Mouse (Mus musculus) heart, embryonic 15.5 days (tissue): ENCODE measurements around the gene Slc22a4. TPM values are rescaled to one million over a fixed set of nuclear protein-coding genes. Genes with fewer than 3 reads are reported as not detected.
A peak's percentile ranks its signal among the peaks of the same experiment; 100 is the strongest.

ENCODE experiments used
- ATAC-seq: fragments of 200-750 bp; cut with Nextera tagmentation; replicated peaks from 2 replicates; pipeline ENCODE4 v1.8.0; 2017; ENCODE audit warnings: low read depth, moderate TSS enrichment; ENCODE audit not compliant: insufficient number of reproducible peaks, insufficient read depth, low FRiP score
- H3K27ac ChIP-seq: fragments of 300-500 bp; sonication (generic); 2 replicates; pipeline ENCODE4 v1.5.1; 2015; ENCODE audit warnings: mild to moderate bottlenecking, inconsistent platforms
- H3K27me3 ChIP-seq: fragments of 300-500 bp; sonication (generic); 2 replicates; pipeline ENCODE4 v1.6.1; 2015; ENCODE audit warnings: inconsistent platforms
- H3K36me3 ChIP-seq: fragments of 300-500 bp; sonication (generic); 2 replicates; pipeline ENCODE4 v1.6.1; 2015; ENCODE audit warnings: mild to moderate bottlenecking, inconsistent platforms
- H3K4me1 ChIP-seq: fragments of 300-500 bp; sonication (generic); replicated peaks from 2 replicates; pipeline ENCODE4 v1.6.1; 2015; ENCODE audit warnings: inconsistent platforms
- H3K4me2 ChIP-seq: fragments of 300-500 bp; sonication (generic); 2 replicates; pipeline ENCODE4 v1.6.1; 2015; ENCODE audit warnings: inconsistent platforms, mild to moderate bottlenecking, moderate library complexity
- H3K4me3 ChIP-seq: fragments of 300-500 bp; sonication (generic); 2 replicates; pipeline ENCODE4 v1.5.1; 2015; ENCODE audit warnings: mild to moderate bottlenecking, inconsistent platforms
- H3K9ac ChIP-seq: fragments of 300-500 bp; sonication (generic); 2 replicates; pipeline ENCODE4 v1.6.1; 2015; ENCODE audit warnings: mild to moderate bottlenecking, inconsistent platforms
- H3K9me3 ChIP-seq: fragments of 300-500 bp; sonication (generic); replicated peaks from 2 replicates; pipeline ENCODE4 v1.6.1; 2016; ENCODE audit warnings: inconsistent platforms
- WGBS: fragments of 180-500 bp; shearing (Covaris S2); methylation state at CpG from one replicate; pipeline ENCODE4 v1.1.7; 2015; ENCODE audit warnings: mixed read lengths; 5-methylcytosine and 5-hydroxymethylcytosine counted together
- polyA plus RNA-seq: library from polyadenylated mRNA; unstranded; fragments of >200 nt; fragmentation: Nextera tagmentation; extraction: Ambion mirVana; gene quantifications from 2 replicates; pipeline ENCODE4 v1.2.1, GENCODE M21; 2015

Gene Slc22a4
- polyA plus RNA-seq = 0.83 and 1.1 TPM in 2 replicates

- Histone ChIP-seq H3K4me2 (peak within 1 kb of the TSS; percentile 93), H3K9me3 (no peaks in the 10 kb centered on the region), H3K9ac (peak within 1 kb of the TSS; percentile 56), H3K4me3 (peak within 1 kb of the TSS; percentile 55), H3K27me3 (peaks cover 25% of the 10 kb centered on the region; the same call in 1 of the 2 replicates), H3K27ac (no peak within 1 kb of the TSS), H3K4me1 (peaks cover 19% of the 10 kb centered on the region), H3K36me3 (no peaks in the 10 kb centered on the region)
- WGBS = 3% methylated on average over 61 of the region's 61 CpGs
- ATAC-seq = peak; percentile 84
These were observed at the start of gene Slc22a4 for GRCm38 (mm10) chr11:54028044-54028951. Gene Slc22a4, minus strand, starts transcription at chr11:54028090.

- 91% methylated on average over 1 of the region's 1 CpGs for WGBS
- peaks cover 20% of the 10 kb centered on the region for H3K4me1 ChIP-seq
These were observed 48.2 kb upstream of the Slc22a4 start for GRCm38 (mm10) chr11:54076101-54076500.

GRCm38 (mm10) chr11:54075353-54075752, 47.5 kb upstream of the Slc22a4 start:
- Histone ChIP-seq H3K4me2 (no peak overlapping the region), H3K4me1 (peaks cover 20% of the 10 kb centered on the region), H3K4me3 (no peak overlapping the region), H3K27ac (no peak overlapping the region), H3K9me3 (no peaks in the 10 kb centered on the region), H3K36me3 (no peaks in the 10 kb centered on the region), H3K27me3 (peaks cover 23% of the 10 kb centered on the region), H3K9ac (no peak overlapping the region)
- 78% methylated on average over 6 of the region's 6 CpGs for WGBS
- ATAC-seq = no peak

More at GRCm38 (mm10) chr11:54076101-54076500, 48.2 kb upstream of the Slc22a4 start:
- Histone ChIP-seq H3K27ac (no peak overlapping the region), H3K27me3 (peaks cover 17% of the 10 kb centered on the region), H3K4me3 (no peak overlapping the region), H3K9ac (no peak overlapping the region), H3K4me2 (no peak overlapping the region), H3K36me3 (no peaks in the 10 kb centered on the region), H3K9me3 (no peaks in the 10 kb centered on the region)
- ATAC-seq = no peak

GRCm38 (mm10) chr11:54073291-54073690, 45.4 kb upstream of the Slc22a4 start:
- Histone ChIP-seq H3K9me3 (no peaks in the 10 kb centered on the region), H3K27me3 (peaks cover 36% of the 10 kb centered on the region), H3K27ac (no peak overlapping the region), H3K4me1 (peaks cover 30% of the 10 kb centered on the region), H3K4me3 (no peak overlapping the region), H3K36me3 (no peaks in the 10 kb centered on the region), H3K9ac (no peak overlapping the region), H3K4me2 (no peak overlapping the region)
- WGBS = 46% methylated on average over 4 of the region's 4 CpGs
- no peak for ATAC-seq

- Histone ChIP-seq H3K27ac (no peak overlapping the region), H3K4me2 (no peak overlapping the region), H3K9me3 (no peaks in the 10 kb centered on the region), H3K9ac (no peak overlapping the region), H3K4me3 (no peak overlapping the region), H3K27me3 (peaks cover 46% of the 10 kb centered on the region), H3K4me1 (peaks cover 44% of the 10 kb centered on the region), H3K36me3 (no peaks in the 10 kb centered on the region)
- no peak for ATAC-seq
- 77% methylated on average over 5 of the region's 5 CpGs for WGBS
These were observed 44.0 kb upstream of the Slc22a4 start for GRCm38 (mm10) chr11:54071726-54072445.

- Histone ChIP-seq H3K9ac (peak within 1 kb of the TSS; percentile 53), H3K36me3 (no peaks in the 10 kb centered on the region), H3K9me3 (no peaks in the 10 kb centered on the region), H3K4me2 (peak within 1 kb of the TSS; percentile 83), H3K27ac (no peak within 1 kb of the TSS), H3K4me3 (peak within 1 kb of the TSS; percentile 54), H3K4me1 (peaks cover 72% of the 10 kb centered on the region), H3K27me3 (peaks cover 61% of the 10 kb centered on the region)
- WGBS = 3% methylated on average over 39 of the region's 61 CpGs
- peak; percentile 20; the same call in 1 of the 2 replicates for ATAC-seq
These were observed 40.9 kb upstream of the Slc22a4 start, which contains the start of gene Pdlim4 for GRCm38 (mm10) chr11:54068520-54069371. Gene Pdlim4, minus strand, starts transcription at chr11:54069014.

- Histone ChIP-seq H3K4me1 (peaks cover 70% of the 10 kb centered on the region), H3K9ac (peak overlapping the region; percentile 53; the same call in 1 of the 2 replicates), H3K4me3 (peak overlapping the region; percentile 54), H3K27me3 (peaks cover 61% of the 10 kb centered on the region), H3K4me2 (peak overlapping the region; percentile 83), H3K9me3 (no peaks in the 10 kb centered on the region), H3K36me3 (no peaks in the 10 kb centered on the region), H3K27ac (no peak overlapping the region)
- ATAC-seq = no peak
- WGBS = 35% methylated on average over 4 of the region's 4 CpGs
These were observed 40.2 kb upstream of the Slc22a4 start for GRCm38 (mm10) chr11:54067996-54068519.

- ATAC-seq = no peak
- 37% methylated on average over 12 of the region's 12 CpGs for WGBS
- H3K4me2 ChIP-seq = peak overlapping the region; percentile 83
- peaks cover 61% of the 10 kb centered on the region for H3K27me3 ChIP-seq
- peaks cover 70% of the 10 kb centered on the region for H3K4me1 ChIP-seq
- no peak overlapping the region for H3K27ac ChIP-seq
- peak overlapping the region; percentile 54; the same call in 1 of the 2 replicates for H3K4me3 ChIP-seq
- H3K9ac ChIP-seq = 0 out of 2 replicates have a peak overlapping the region, but pooled peaks have one; percentile 0
- H3K9me3 ChIP-seq = no peaks in the 10 kb centered on the region
- H3K36me3 ChIP-seq = no peaks in the 10 kb centered on the region
These were observed 39.6 kb upstream of the Slc22a4 start for GRCm38 (mm10) chr11:54067318-54067995.

GRCm38 (mm10) chr11:54066400-54066799, 38.5 kb upstream of the Slc22a4 start:
- Histone ChIP-seq H3K36me3 (no peaks in the 10 kb centered on the region), H3K27ac (no peak overlapping the region), H3K9me3 (no peaks in the 10 kb centered on the region), H3K4me2 (peak overlapping the region; percentile 83; the same call in 1 of the 2 replicates), H3K4me3 (no peak overlapping the region), H3K4me1 (peaks cover 69% of the 10 kb centered on the region), H3K9ac (no peak overlapping the region), H3K27me3 (peaks cover 61% of the 10 kb centered on the region)
- ATAC-seq = no peak
- 68% methylated on average over 5 of the region's 5 CpGs for WGBS

GRCm38 (mm10) chr11:54065915-54066178, 38.0 kb upstream of the Slc22a4 start:
- ATAC-seq = no peak
- Histone ChIP-seq H3K9me3 (no peaks in the 10 kb centered on the region), H3K36me3 (no peaks in the 10 kb centered on the region), H3K4me2 (no peak overlapping the region), H3K9ac (no peak overlapping the region), H3K27me3 (peaks cover 59% of the 10 kb centered on the region), H3K27ac (no peak overlapping the region), H3K4me3 (no peak overlapping the region), H3K4me1 (peaks cover 70% of the 10 kb centered on the region)
- WGBS = 75% methylated on average over 4 of the region's 4 CpGs
